Mouse (Mus musculus): Measurements from ENCODE around the gene Spaca1.
"Not testable (repeated sequence)": the region's sequence is repeated elsewhere in the genome, so short reads cannot be mapped to it uniquely, and the experiment has no call there.

The Spaca1 gene

DNA sequence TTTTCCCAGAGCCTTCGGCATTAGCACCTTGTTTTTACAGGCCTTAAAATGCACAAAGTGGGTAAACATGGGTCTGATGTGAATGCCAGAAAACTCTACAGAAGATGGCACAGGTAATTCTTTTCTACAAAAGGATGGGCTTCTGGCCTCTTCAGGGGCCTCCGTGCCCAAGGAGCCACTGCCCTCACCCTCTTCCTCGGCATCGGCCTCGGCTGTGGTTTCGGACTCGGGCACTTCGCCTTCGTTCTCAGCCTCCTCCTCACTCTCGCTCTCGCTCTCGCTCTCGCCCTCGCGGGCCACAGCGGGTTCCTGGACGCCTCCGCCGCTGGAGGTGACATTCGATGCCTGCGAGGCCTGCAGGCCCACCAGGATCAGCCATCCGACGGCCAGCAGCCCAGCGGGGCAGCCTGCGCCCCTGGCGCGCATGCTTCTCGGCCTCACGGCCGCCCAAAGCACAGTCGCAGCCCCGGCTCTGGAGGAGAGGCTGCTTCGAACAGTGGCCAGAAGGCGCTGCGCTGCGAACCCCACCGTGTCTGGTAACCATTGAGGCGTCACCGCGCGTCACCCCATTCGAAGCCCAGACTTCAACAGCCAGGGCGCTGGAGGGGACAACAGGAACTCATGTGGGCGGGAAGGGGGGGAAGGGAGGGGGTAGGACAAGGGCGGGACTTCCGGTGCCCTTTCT is at the start of gene Spaca1:
Gene Spaca1, minus strand, starts transcription at position 621 of the 685 bp plus-strand sequence.
- DNase-seq (ENCODE audit: low read depth, low spot score), result no peak

DNA sequence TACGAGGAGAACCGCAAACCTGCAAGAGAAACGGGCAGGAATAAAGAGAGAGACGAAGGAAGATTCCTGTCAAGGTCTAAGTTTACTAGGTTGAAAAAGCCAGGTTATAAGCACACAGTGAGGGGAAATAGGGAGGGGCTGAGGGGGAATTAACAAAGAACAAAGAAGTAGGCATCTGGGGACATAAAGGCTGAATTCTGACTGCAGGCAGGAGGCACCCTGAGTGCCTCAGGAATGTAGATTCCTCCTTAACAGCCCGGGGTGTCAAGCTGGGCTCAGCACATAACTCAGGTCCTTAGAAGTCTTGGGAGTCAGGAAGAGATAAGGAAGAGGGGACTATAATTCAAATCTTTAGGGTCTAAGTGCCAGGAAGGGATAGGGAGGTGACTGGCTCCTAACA is 37.3 kb upstream of the Spaca1 start:
- DNase-seq (ENCODE audit: low read depth, low spot score), result not testable (repeated sequence)

DNA sequence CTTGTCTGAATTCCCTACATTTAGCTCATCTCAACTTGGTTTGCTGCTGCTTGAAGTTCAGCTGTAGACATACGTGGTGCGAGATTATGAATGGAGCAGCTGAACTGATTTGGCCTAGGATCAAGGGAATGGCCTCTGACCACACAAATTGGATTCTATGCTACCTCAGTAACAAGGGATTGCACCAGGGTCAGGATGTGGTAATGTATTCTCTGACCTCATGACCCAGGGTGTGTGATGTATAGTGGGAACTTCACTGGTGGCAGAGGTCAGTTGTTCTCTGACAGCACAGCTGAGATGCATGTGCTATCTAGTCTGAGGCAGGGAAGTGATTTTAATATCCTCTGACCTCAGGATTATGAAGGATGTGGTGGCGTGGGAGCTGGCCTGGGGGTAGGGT is 31.1 kb upstream of the Spaca1 start:
- no peak for DNase-seq (ENCODE audit: low read depth, low spot score)

DNA sequence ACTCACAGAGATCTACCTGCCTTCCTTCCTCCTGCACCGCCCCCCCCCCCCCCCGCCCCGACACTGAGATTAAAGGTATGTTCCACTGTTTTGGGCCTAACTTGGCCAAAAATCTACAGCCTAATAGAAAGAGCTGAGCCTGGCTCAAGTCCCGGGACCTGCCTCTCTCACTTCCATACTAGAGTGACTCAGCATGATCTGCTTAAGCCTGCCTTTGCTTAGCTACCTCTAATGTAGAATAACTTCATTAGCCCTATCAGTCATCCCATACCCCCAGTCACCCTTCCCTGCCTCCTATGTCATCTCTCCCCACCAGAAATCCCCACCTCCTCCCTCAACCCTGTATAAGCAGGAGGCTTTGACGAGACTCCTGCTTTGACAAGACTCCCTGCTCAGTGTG is 19.0 kb upstream of the Spaca1 start:
- no peak for DNase-seq (ENCODE audit: low read depth, low spot score)

- DNase-seq (ENCODE audit: low read depth, low spot score), result no peak
These were observed 8.3 kb upstream of the Spaca1 start for GRCm38 (mm10) chr4:34058320-34058719.

DNA sequence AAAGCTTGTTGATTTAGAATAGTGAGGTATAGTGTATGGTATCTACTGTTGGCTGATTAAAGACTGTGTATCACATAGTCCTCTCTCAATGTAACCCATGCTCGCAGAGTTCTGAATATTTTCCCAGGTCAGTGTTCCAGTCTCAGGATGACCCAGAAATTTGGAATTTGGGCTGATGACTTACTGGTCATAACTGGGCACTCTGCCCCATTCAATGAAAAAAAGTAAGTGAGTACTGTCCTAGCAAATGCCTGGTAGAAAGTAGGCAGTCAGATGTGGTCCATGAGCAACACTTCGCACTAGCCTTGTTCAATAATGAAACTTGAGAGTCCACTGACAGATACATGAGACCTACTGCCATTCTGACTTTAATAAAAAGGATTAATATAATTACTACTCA is 23.2 kb downstream of the Spaca1 start:
- no peak for DNase-seq (ENCODE audit: low read depth, low spot score)

- no peak for DNase-seq (ENCODE audit: low read depth, low spot score)
These were observed 28.5 kb downstream of the Spaca1 start for GRCm38 (mm10) chr4:34021456-34021855.

DNA sequence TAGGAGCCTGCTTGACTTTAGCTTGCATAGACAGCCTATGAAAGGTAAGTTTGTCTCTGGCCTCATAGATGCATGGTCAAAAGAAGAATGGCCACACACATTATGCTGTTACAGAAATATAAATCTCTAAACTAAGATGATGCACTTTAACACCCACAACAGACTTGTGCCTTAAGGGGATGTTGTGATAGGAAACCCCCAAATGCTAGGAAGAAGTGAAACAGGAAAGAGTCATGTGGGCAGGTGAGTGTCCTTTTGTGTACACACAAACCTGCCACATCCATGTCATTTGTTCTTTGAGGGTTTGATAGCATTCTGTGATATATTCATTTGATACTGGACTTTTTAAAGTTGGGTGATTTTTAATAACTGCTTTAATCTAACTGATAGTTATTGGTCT is 53.6 kb downstream of the Spaca1 start:
- no peak for DNase-seq (ENCODE audit: low read depth, low spot score)

GRCm38 (mm10) chr4:33992687-33993086 is 57.3 kb downstream of the Spaca1 start:
- DNase-seq (ENCODE audit: low read depth, low spot score), result no peak

DNA sequence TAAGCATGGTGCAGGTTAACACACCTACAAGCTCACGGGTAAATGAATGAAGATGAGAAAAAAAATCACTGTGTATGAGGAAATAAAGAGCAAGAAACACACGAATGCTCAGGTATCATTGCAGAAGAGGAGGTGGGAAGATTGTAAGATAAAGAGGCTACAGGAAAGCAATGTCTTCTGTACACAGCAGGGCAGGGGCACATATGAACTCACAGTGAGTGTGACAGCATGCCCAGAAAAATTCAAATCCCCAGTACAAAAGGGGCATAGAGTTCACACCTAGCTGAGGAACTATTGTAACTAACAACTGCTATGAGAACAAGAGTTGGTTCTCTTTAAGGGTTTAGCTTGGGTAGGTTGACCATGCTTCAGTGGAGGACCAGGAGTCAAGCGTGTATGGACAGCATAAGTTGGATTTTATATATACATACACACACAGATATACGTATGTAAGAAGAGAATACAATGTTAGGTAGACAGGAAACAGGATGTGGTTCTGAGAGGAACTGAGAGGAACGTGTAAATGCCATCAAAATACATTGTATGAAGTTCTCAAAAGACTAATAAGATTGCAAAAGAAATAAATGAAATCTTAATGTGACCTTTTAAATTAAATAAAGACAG is 61.4 kb downstream of the Spaca1 start:
- no peak for DNase-seq (ENCODE audit: low read depth, low spot score)
